Mouse (Mus musculus) kidney, embryonic 16.5 days (tissue): Measurements from ENCODE around the gene Myrfl. TPM values are rescaled to one million over a fixed set of nuclear protein-coding genes. Genes with fewer than 3 reads are reported as not detected.

Experiments used
- ATAC-seq: fragments of 200-750 bp; cut with Nextera tagmentation; 2 replicates; pipeline ENCODE4 v1.8.0; 2017; ENCODE audit warnings: moderate TSS enrichment; ENCODE audit not compliant: low FRiP score, low TSS enrichment
- H3K27ac ChIP-seq: fragments of 300-500 bp; sonication (generic); 2 replicates; pipeline ENCODE4 v1.5.1; 2014; ENCODE audit warnings: low read length
- H3K27me3 ChIP-seq: fragments of 300-500 bp; sonication (generic); 2 replicates; pipeline ENCODE4 v1.6.1; 2014; ENCODE audit warnings: low read length, control low read depth, mixed read lengths; ENCODE audit not compliant: insufficient read depth
- H3K36me3 ChIP-seq: fragments of 300-500 bp; sonication (generic); 2 replicates; pipeline ENCODE4 v1.6.1; 2014; ENCODE audit warnings: low read length, control low read depth, mixed read lengths; ENCODE audit not compliant: insufficient read depth
- H3K4me1 ChIP-seq: fragments of 300-500 bp; sonication (generic); 2 replicates; pipeline ENCODE4 v1.6.1; 2014; ENCODE audit warnings: low read length, control low read depth, mixed read lengths; ENCODE audit not compliant: insufficient read depth
- H3K4me2 ChIP-seq: fragments of 300-500 bp; sonication (generic); replicated peaks from 2 replicates; pipeline ENCODE4 v1.6.1; 2014; ENCODE audit warnings: low read depth, low read length
- H3K4me3 ChIP-seq: fragments of 300-500 bp; sonication (generic); 2 replicates; pipeline ENCODE4 v1.5.1; 2014; ENCODE audit warnings: mild to moderate bottlenecking, low read length
- H3K9ac ChIP-seq: fragments of 300-500 bp; sonication (generic); replicated peaks from 2 replicates; pipeline ENCODE4 v1.6.1; 2014; ENCODE audit warnings: low read length
- H3K9me3 ChIP-seq: fragments of 300-500 bp; sonication (generic); 2 replicates; pipeline ENCODE4 v1.6.1; 2016; ENCODE audit warnings: low read length, control low read depth
- WGBS: fragments of 180-500 bp; shearing (Covaris S2); extraction: QIAGEN DNeasy Blood & Tissue Kit; methylation state at CpG from one replicate; pipeline ENCODE4 v1.1.7; 2014; 5-methylcytosine and 5-hydroxymethylcytosine counted together
- polyA plus RNA-seq: library from polyadenylated mRNA; unstranded; fragments of >200 nt; fragmentation: Nextera tagmentation; extraction: Ambion mirVana; gene quantifications from 2 replicates; pipeline ENCODE4 v1.2.1, GENCODE M21; 2015

Myrfl gene
- polyA plus RNA-seq, 1 experiment from 2014 or later: 0.06 TPM

- ATAC-seq: no peak
- 46% methylated on average over 21 of the region's 21 CpGs for WGBS
- H3K4me2 ChIP-seq: peak overlapping the region; percentile 35
- H3K27ac ChIP-seq: 0 out of 2 replicates have a peak overlapping the region, but pooled peaks have one; percentile 17
- peaks cover 17% of the 10 kb centered on the region; the same call in 1 of the 2 replicates for H3K4me1 ChIP-seq
- H3K4me3 ChIP-seq: no peak overlapping the region
- no peaks in the 10 kb centered on the region for H3K9me3 ChIP-seq
- no peaks in the 10 kb centered on the region for H3K36me3 ChIP-seq
- H3K27me3 ChIP-seq: no peaks in the 10 kb centered on the region
- H3K9ac ChIP-seq: no peak overlapping the region
Observed at GRCm38 (mm10) chr10:116771215-116771935, 125.3 kb downstream of the Myrfl start.

- Histone ChIP-seq H3K4me2 (no peak overlapping the region), H3K27ac (no peak overlapping the region), H3K36me3 (no peaks in the 10 kb centered on the region), H3K4me1 (peaks cover 17% of the 10 kb centered on the region; the same call in 1 of the 2 replicates), H3K9me3 (peaks cover 3% of the 10 kb centered on the region; the same call in 1 of the 2 replicates), H3K27me3 (no peaks in the 10 kb centered on the region), H3K9ac (no peak overlapping the region), H3K4me3 (no peak overlapping the region)
- 41% methylated on average over 13 of the region's 13 CpGs for WGBS
- peak; percentile 56 for ATAC-seq
Observed at GRCm38 (mm10) chr10:116768642-116769041, 128.1 kb downstream of the Myrfl start.

GRCm38 (mm10) chr10:116766525-116766924 is 130.2 kb downstream of the Myrfl start:
- H3K4me1 ChIP-seq: peaks cover 13% of the 10 kb centered on the region
- no peak overlapping the region for H3K27ac ChIP-seq
- no peak overlapping the region for H3K4me3 ChIP-seq
- no peaks in the 10 kb centered on the region for H3K36me3 ChIP-seq
- no peaks in the 10 kb centered on the region for H3K27me3 ChIP-seq
- H3K9me3 ChIP-seq: peaks cover 3% of the 10 kb centered on the region; the same call in 1 of the 2 replicates
- no peak overlapping the region for H3K4me2 ChIP-seq
- 81% methylated on average over 6 of the region's 6 CpGs for whole genome bisulfite sequencing
- no peak overlapping the region for H3K9ac ChIP-seq
- ATAC-seq: no peak

- WGBS: 40% methylated on average over 4 of the region's 4 CpGs
- Histone ChIP-seq H3K27me3 (no peaks in the 10 kb centered on the region), H3K4me1 (peaks cover 16% of the 10 kb centered on the region), H3K9ac (no peak overlapping the region), H3K4me2 (no peak overlapping the region), H3K27ac (no peak overlapping the region), H3K4me3 (no peak overlapping the region), H3K9me3 (peaks cover 3% of the 10 kb centered on the region; the same call in 1 of the 2 replicates), H3K36me3 (no peaks in the 10 kb centered on the region)
- ATAC-seq: peak; percentile 31; the same call in 1 of the 2 replicates
Observed at GRCm38 (mm10) chr10:116761476-116762068, 135.1 kb downstream of the Myrfl start.

- Histone ChIP-seq H3K36me3 (no peaks in the 10 kb centered on the region), H3K4me3 (no peak overlapping the region), H3K27ac (no peak overlapping the region), H3K27me3 (no peaks in the 10 kb centered on the region), H3K9me3 (peaks cover 3% of the 10 kb centered on the region; the same call in 1 of the 2 replicates), H3K4me1 (peaks cover 16% of the 10 kb centered on the region), H3K4me2 (no peak overlapping the region), H3K9ac (no peak overlapping the region)
- WGBS: 75% methylated on average over 14 of the region's 14 CpGs
- ATAC-seq: no peak
Observed at GRCm38 (mm10) chr10:116760561-116760960, 136.2 kb downstream of the Myrfl start.

- no peak for ATAC-seq
- Histone ChIP-seq H3K4me1 (peaks cover 16% of the 10 kb centered on the region), H3K27me3 (no peaks in the 10 kb centered on the region), H3K4me3 (no peak overlapping the region), H3K9me3 (no peaks in the 10 kb centered on the region), H3K36me3 (no peaks in the 10 kb centered on the region), H3K9ac (no peak overlapping the region), H3K4me2 (no peak overlapping the region), H3K27ac (no peak overlapping the region)
- WGBS: 92% methylated on average over 4 of the region's 4 CpGs
Observed at GRCm38 (mm10) chr10:116759816-116760215, 136.9 kb downstream of the Myrfl start.

GRCm38 (mm10) chr10:116755881-116756581 is 140.7 kb downstream of the Myrfl start:
- 56% methylated on average over 10 of the region's 10 CpGs for WGBS
- ATAC-seq: no peak
- Histone ChIP-seq H3K36me3 (no peaks in the 10 kb centered on the region), H3K27me3 (no peaks in the 10 kb centered on the region), H3K9me3 (no peaks in the 10 kb centered on the region), H3K4me2 (no peak overlapping the region), H3K27ac (no peak overlapping the region), H3K4me1 (peaks cover 12% of the 10 kb centered on the region; the same call in 1 of the 2 replicates), H3K4me3 (no peak overlapping the region), H3K9ac (no peak overlapping the region)

- H3K36me3 ChIP-seq: no peaks in the 10 kb centered on the region
- H3K4me2 ChIP-seq: no peak overlapping the region
- no peak for ATAC-seq
- no peak overlapping the region for H3K4me3 ChIP-seq
- no peak overlapping the region for H3K9ac ChIP-seq
- no peaks in the 10 kb centered on the region for H3K27me3 ChIP-seq
- H3K27ac ChIP-seq: no peak overlapping the region
- H3K4me1 ChIP-seq: peaks cover 12% of the 10 kb centered on the region; the same call in 1 of the 2 replicates
- H3K9me3 ChIP-seq: no peaks in the 10 kb centered on the region
- WGBS: 83% methylated on average over 11 of the region's 11 CpGs
Observed at GRCm38 (mm10) chr10:116754940-116755339, 141.8 kb downstream of the Myrfl start.

GRCm38 (mm10) chr10:116750895-116751294 is 145.8 kb downstream of the Myrfl start:
- no peaks in the 10 kb centered on the region; the same call in 1 of the 2 replicates for H3K4me1 ChIP-seq
- no peak overlapping the region for H3K27ac ChIP-seq
- H3K27me3 ChIP-seq: no peaks in the 10 kb centered on the region
- no peak overlapping the region for H3K4me2 ChIP-seq
- no peak overlapping the region for H3K9ac ChIP-seq
- peaks cover 3% of the 10 kb centered on the region; the same call in 1 of the 2 replicates for H3K9me3 ChIP-seq
- no peak overlapping the region for H3K4me3 ChIP-seq
- no peaks in the 10 kb centered on the region for H3K36me3 ChIP-seq
- WGBS: 49% methylated on average over 14 of the region's 14 CpGs
- ATAC-seq: no peak
